Mouse (Mus musculus): Measurements from ENCODE around the gene Xndc1.

DNA sequence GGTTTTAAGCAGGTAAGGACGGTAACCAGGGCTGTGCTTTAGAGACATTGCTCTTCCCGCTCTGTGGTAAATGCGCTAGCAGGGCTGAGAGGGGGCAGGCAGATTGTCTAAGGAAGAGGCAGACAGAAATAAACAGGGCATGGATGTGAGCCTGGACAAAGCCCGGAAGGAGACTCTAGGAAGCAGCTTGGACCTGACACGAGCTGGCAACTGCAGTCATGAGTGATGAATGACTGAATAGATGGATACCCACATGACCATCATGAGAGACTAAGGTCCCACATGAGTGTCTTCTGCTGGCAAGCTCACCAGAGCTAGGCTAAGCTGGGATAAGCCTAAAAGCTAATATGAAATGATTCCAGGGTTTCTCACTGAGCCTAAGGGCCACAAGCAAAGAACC lies 38.8 kb downstream of the Xndc1 start:
- TF ChIP-seq CTCF (conservative IDR thresholded peaks at IDR 0.05; ENCODE audit: low read length): no peak
- TF ChIP-seq NANOG (IDR thresholded peaks at IDR 0.05; ENCODE audit: borderline replicate concordance, low read length): no peak

All from E14TG2a.4 (cell line).